Mouse (Mus musculus): ENCODE measurements around the gene Ppm1j.
"Not testable (repeated sequence)": the region's sequence is repeated elsewhere in the genome, so short reads cannot be mapped to it uniquely, and the experiment has no call there.

The Ppm1j gene

GRCm38 (mm10) chr3:104780561-104781420, at the start of gene Ppm1j:
Ppm1j (plus strand) TSS chr3:104781056.
- in situ Hi-C loops (cut with MseI, MboI) = no loop called here

- in situ Hi-C loops (cut with MseI, MboI) = no loop called here
Observed at GRCm38 (mm10) chr3:104732907-104733306, 47.9 kb upstream of the Ppm1j start.

DNA sequence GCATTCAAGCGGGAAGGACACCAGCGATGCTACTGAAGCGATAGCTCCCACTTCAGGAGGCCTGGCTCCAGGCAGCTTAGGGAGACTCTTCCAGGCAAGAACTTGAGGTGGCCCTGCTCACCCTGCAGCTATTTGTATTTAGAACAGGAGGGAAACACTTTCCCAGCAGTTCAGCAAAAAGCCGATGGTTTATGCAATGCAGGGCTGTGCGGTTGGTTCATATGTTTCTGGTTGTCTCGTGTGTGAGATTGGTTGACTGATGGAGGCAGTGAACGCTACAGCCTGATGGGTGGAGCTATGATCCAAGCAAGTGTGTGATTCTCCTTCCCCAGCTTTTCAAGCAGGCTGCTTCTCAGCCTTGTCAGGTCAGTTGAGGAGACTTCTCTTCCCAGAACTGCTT, 46.2 kb upstream of the Ppm1j start:
- in situ Hi-C loops (cut with MseI, MboI) = no loop called here

DNA sequence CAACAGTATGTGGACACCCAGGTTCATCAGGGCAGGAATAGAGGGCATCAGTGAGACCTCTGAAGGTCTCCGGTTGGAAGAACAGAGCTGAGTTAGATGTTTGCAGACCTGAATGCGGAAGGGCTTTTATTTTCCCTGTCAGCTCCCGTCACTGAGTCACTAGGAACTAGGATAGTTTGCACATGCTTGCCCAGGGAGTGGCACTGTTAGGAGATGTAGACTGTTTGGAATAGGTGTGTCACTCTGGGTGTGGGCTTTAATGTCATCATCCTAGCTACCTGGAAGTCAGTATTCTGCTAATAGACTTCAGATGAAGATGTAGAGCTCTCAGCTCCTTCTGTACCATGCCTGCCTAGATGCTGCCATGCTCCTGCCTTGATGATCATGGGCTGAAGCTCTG, 38.9 kb upstream of the Ppm1j start:
- in situ Hi-C loops (cut with MseI, MboI) = no loop called here

- in situ Hi-C loops (cut with MseI, MboI) = no loop called here
Observed at GRCm38 (mm10) chr3:104743161-104743560, 37.7 kb upstream of the Ppm1j start.

DNA sequence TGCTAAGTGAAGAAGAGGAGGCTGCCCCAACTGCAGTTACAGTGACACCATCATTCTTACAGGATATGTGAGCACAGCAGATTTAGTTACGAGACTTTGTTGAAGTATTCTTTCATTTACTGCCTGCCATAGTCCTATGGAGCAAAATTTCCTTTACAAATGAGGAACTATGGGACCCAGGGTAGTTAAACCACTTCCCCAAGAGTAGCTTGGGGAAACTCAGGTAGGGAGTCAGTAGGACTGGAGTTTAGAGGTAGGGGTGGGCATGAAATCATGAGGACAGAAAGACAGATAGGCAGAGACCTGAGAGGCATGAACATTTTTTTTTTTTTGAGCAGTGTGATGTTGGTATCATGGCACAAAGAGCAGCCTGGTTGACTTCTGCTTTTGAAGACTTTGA, 37.0 kb upstream of the Ppm1j start:
- in situ Hi-C loops (cut with MseI, MboI) = no loop called here

DNA sequence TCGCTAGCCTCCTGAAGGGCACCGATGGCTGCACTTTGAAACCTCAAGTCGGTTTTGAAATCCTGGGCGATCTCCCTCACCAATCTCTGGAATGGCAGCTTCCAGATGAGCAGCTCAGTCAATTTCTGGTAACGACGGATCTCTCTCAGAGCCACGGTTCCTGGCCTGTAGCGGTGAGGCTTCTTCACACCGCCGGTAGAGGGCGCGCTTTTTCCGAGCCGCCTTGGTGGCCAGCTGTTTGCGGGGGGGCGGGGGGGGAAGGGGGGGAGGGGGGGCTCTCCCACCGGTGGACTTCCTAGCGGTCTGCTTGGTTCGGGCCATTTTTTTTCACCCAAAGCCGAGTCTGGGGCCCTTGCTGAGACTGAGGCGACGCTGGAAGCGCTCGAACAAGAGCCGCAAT, 28.0 kb upstream of the Ppm1j start:
- in situ Hi-C loops (cut with MseI, MboI) = not testable (repeated sequence)

GRCm38 (mm10) chr3:104758406-104758805, 22.4 kb upstream of the Ppm1j start:
- in situ Hi-C loops (cut with MseI, MboI) = no loop called here

- in situ Hi-C loops (cut with MseI, MboI) = no loop called here
Observed at GRCm38 (mm10) chr3:104758869-104759268, 22.0 kb upstream of the Ppm1j start.

- in situ Hi-C loops (cut with MseI, MboI) = not testable (repeated sequence)
Observed at GRCm38 (mm10) chr3:104762103-104762863, 18.6 kb upstream of the Ppm1j start.

- in situ Hi-C loops (cut with MseI, MboI) = no loop called here
Observed at GRCm38 (mm10) chr3:104765021-104765420, 15.8 kb upstream of the Ppm1j start.

- in situ Hi-C loops (cut with MseI, MboI) = no loop called here
Observed at GRCm38 (mm10) chr3:104767141-104767540, 13.7 kb upstream of the Ppm1j start.

- in situ Hi-C loops (cut with MseI, MboI) = no loop called here
Observed at GRCm38 (mm10) chr3:104767716-104768115, 13.1 kb upstream of the Ppm1j start.

GRCm38 (mm10) chr3:104769135-104769534, 11.7 kb upstream of the Ppm1j start:
- in situ Hi-C loops (cut with MseI, MboI) = no loop called here

GRCm38 (mm10) chr3:104770035-104770434, 10.8 kb upstream of the Ppm1j start:
- in situ Hi-C loops (cut with MseI, MboI) = loop anchor here (5.0 kb wide), 1 partner anchor 53 kb away; no protein-coding TSS in a partner anchor

DNA sequence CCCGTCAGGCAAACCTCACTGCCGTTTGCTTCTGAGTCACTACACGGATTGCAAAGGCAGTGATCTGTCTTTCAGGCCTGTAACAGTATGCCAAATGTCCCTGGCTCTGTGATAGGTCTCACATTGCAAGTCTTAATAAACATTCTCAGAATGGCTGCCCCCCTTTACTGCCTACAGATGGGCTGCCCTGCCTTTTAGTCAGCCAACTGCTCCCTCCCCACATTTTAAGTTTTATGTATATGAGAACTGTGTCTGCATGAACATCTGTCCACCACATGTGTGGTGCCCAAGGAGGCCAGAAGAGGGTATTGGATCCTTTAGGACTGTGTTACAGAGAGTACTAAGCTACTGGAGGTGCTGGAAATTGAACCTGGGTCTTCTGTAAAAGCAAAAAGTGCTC, 9.9 kb upstream of the Ppm1j start:
- in situ Hi-C loops (cut with MseI, MboI) = loop anchor here (5.0 kb wide), 1 partner anchor 54 kb away; no protein-coding TSS in a partner anchor

GRCm38 (mm10) chr3:104771460-104771859, 9.4 kb upstream of the Ppm1j start:
- in situ Hi-C loops (cut with MseI, MboI) = loop anchor here (5.0 kb wide), 1 partner anchor 54 kb away; no protein-coding TSS in a partner anchor

- in situ Hi-C loops (cut with MseI, MboI) = loop anchor here (5.0 kb wide), 1 partner anchor 56 kb away; no protein-coding TSS in a partner anchor
Observed at GRCm38 (mm10) chr3:104773301-104773700, 7.6 kb upstream of the Ppm1j start.

GRCm38 (mm10) chr3:104777342-104777741, 3.5 kb upstream of the Ppm1j start:
- in situ Hi-C loops (cut with MseI, MboI) = no loop called here

DNA sequence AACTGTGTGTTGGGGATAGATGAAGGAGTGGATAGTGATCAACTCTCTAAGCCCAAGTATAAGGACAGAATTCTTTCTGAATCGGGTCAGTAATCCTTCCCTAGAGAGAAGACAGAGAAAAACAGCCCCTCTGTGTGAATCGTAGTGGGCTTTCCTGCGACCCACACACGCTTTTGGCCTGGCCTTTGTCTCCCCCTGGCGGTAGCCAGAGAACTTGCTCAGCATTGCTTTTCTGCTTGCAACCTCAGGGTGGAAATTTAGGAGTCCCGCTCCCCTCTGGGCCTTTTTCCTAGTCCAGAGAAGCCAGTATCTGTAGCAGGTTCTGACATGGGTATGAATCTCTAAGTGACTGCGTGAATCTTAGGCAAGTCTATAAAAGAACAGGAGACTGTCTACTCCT, 907 bp upstream of the Ppm1j start:
- in situ Hi-C loops (cut with MseI, MboI) = no loop called here

GRCm38 (mm10) chr3:104781471-104781903, 631 bp downstream of the Ppm1j start, which contains the start of gene Fam19a3:
Fam19a3 (minus strand) TSS chr3:104781840.
- in situ Hi-C loops (cut with MseI, MboI) = no loop called here

DNA sequence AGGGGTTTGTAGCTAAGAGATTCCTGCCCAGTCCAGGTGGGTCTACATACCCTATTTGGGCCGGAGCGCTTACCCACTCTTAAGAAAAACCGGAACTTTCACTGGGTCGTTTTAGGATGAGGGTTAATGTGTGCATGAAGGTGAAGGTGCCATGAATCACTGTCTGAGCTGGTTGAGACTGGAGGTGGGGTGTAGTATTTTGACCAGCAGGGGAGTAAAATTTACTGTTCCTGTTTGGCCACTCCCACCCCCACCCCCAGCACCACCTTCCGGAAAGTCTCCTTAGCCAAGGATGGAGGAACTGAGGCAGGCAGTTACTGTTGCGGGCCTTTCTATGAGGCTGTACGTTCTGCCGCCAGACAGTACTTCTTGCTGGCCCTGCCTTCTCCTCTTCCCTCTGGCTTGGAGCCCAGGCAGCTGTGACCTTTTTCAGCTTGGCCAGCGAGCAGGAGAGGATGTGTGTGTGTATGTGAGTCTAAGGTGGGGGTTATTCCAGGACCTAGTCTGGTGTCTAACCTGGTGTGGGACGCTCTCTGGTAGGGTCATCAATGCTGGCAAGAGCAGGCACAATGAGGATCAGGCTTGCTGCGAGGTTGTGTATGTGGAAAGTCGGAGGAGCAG, 1.3 kb downstream of the Ppm1j start:
- in situ Hi-C loops (cut with MseI, MboI) = no loop called here
